Mouse (Mus musculus) midbrain, embryonic 13.5 days (tissue): ENCODE data around the gene Cldn13. TPM values are rescaled to one million over a fixed set of nuclear protein-coding genes. Genes with fewer than 3 reads are reported as not detected.

Experiments
- polyA plus RNA-seq: library from polyadenylated mRNA; unstranded; fragments of >200 nt; fragmentation: Nextera tagmentation; extraction: Ambion mirVana; gene quantifications from 2 replicates; pipeline ENCODE4 v1.2.1, GENCODE M21; 2015

Cldn13 gene
- polyA plus RNA-seq, 1 experiment from 2014 or later: 0.35 TPM

Other genes starting within 250 kb of the Cldn13 start
- 17.5 and 20.8 TPM in 2 replicates for gene Limk1, start 226.9 kb downstream of the Cldn13 start, polyA plus RNA-seq
- gene Eln, start 168.2 kb downstream of the Cldn13 start, polyA plus RNA-seq: 2.1 and 2.6 TPM in 2 replicates
- gene Tmem270, start 8.8 kb downstream of the Cldn13 start, polyA plus RNA-seq: not detected in 2 replicates
- 7.5 and 7.7 TPM in 2 replicates for gene Mettl27, start 16.8 kb upstream of the Cldn13 start, polyA plus RNA-seq
- gene Cldn4, start 31.4 kb upstream of the Cldn13 start, polyA plus RNA-seq: not detected in 2 replicates
- gene Cldn3, start 70.7 kb upstream of the Cldn13 start, polyA plus RNA-seq: 1.7 and 1.8 TPM in 2 replicates
- gene Abhd11, start 93.6 kb upstream of the Cldn13 start, polyA plus RNA-seq: 50.7 and 51.2 TPM in 2 replicates
- 63.4 and 69.7 TPM in 2 replicates for gene Stx1a, start 108.0 kb upstream of the Cldn13 start, polyA plus RNA-seq
- 40.4 and 41.3 TPM in 2 replicates for gene Dnajc30, start 148.7 kb upstream of the Cldn13 start, polyA plus RNA-seq
- 89.8 and 103 TPM in 2 replicates for gene Bud23, start 149.4 kb upstream of the Cldn13 start, polyA plus RNA-seq
- gene Vps37d, start 162.7 kb upstream of the Cldn13 start, polyA plus RNA-seq: 24.0 and 32.1 TPM in 2 replicates
- gene Mlxipl, start 174.4 kb upstream of the Cldn13 start, polyA plus RNA-seq: 1.2 and 1.6 TPM in 2 replicates
- gene Tbl2, start 234.1 kb upstream of the Cldn13 start, polyA plus RNA-seq: 13.7 and 14.3 TPM in 2 replicates